Mouse (Mus musculus): Measurements from ENCODE around the gene Pard3. TPM values are rescaled to one million over a fixed set of nuclear protein-coding genes. Genes with fewer than 3 reads are reported as not detected.

Pard3 gene
- polyA plus RNA-seq, 1 experiment from 2014 or later = 33.8 TPM

- Histone ChIP-seq H3K9me3 (ENCODE audit: low read depth, low read length) (no peaks in the 10 kb centered on the region), H3K4me2 (no peak overlapping the region), H3K4me1 (ENCODE audit: insufficient read depth) (no peaks in the 10 kb centered on the region), H3K27ac (ENCODE audit: low read depth) (no peak overlapping the region), H3K27me3 (ENCODE audit: insufficient read depth, low read length) (no peaks in the 10 kb centered on the region), H3K9ac (no peak overlapping the region), H3K36me3 (ENCODE audit: insufficient read depth) (no peaks in the 10 kb centered on the region), H3K4me3 (ENCODE audit: low read depth, low read length) (no peak overlapping the region)
- TF ChIP-seq CTCF (IDR thresholded peaks at IDR 0.05; ENCODE audit: low read depth) = no peak
- no peak for DNase-seq
- WGBS = 92% methylated on average over 2 of the region's 2 CpGs
- no peak for ATAC-seq (ENCODE audit: insufficient read depth)
Observed at GRCm38 (mm10) chr8:127528315-127528714, 464.6 kb downstream of the Pard3 start.

- H3K4me3 ChIP-seq (ENCODE audit: low read depth, low read length) = no peak overlapping the region
- no peak overlapping the region for H3K9ac ChIP-seq
- H3K27me3 ChIP-seq (ENCODE audit: insufficient read depth, low read length) = no peaks in the 10 kb centered on the region
- H3K36me3 ChIP-seq (ENCODE audit: insufficient read depth) = no peaks in the 10 kb centered on the region
- H3K4me2 ChIP-seq = no peak overlapping the region
- WGBS = 75% methylated on average over 2 of the region's 2 CpGs
- H3K4me1 ChIP-seq (ENCODE audit: insufficient read depth) = no peaks in the 10 kb centered on the region
- no peak overlapping the region for H3K27ac ChIP-seq (ENCODE audit: low read depth)
- DNase-seq (no peak), ATAC-seq (ENCODE audit: insufficient read depth) (no peak)
- H3K9me3 ChIP-seq (ENCODE audit: low read depth, low read length) = no peaks in the 10 kb centered on the region
- TF ChIP-seq CTCF (IDR thresholded peaks at IDR 0.05; ENCODE audit: low read depth) = no peak
Observed at GRCm38 (mm10) chr8:127529746-127530145, 466.1 kb downstream of the Pard3 start.

GRCm38 (mm10) chr8:127531866-127532265, 468.2 kb downstream of the Pard3 start:
- ATAC-seq (ENCODE audit: insufficient read depth) (no peak), DNase-seq (no peak)
- Histone ChIP-seq H3K4me3 (ENCODE audit: low read depth, low read length) (no peak overlapping the region), H3K9ac (no peak overlapping the region), H3K4me2 (no peak overlapping the region), H3K4me1 (ENCODE audit: insufficient read depth) (no peaks in the 10 kb centered on the region), H3K27me3 (ENCODE audit: insufficient read depth, low read length) (no peaks in the 10 kb centered on the region), H3K27ac (ENCODE audit: low read depth) (no peak overlapping the region), H3K36me3 (ENCODE audit: insufficient read depth) (no peaks in the 10 kb centered on the region), H3K9me3 (ENCODE audit: low read depth, low read length) (no peaks in the 10 kb centered on the region)
- 68% methylated on average over 3 of the region's 3 CpGs for WGBS
- TF ChIP-seq CTCF (IDR thresholded peaks at IDR 0.05; ENCODE audit: low read depth) = no peak

- Histone ChIP-seq H3K27ac (ENCODE audit: low read depth) (no peak overlapping the region), H3K9ac (no peak overlapping the region), H3K9me3 (ENCODE audit: low read depth, low read length) (no peaks in the 10 kb centered on the region), H3K36me3 (ENCODE audit: insufficient read depth) (no peaks in the 10 kb centered on the region), H3K4me3 (ENCODE audit: low read depth, low read length) (no peak overlapping the region), H3K4me1 (ENCODE audit: insufficient read depth) (no peaks in the 10 kb centered on the region), H3K4me2 (no peak overlapping the region), H3K27me3 (ENCODE audit: insufficient read depth, low read length) (no peaks in the 10 kb centered on the region)
- no peak for TF ChIP-seq CTCF (IDR thresholded peaks at IDR 0.05; ENCODE audit: low read depth)
- ATAC-seq (ENCODE audit: insufficient read depth) (peak; percentile 87; the same call in 1 of the 2 replicates), DNase-seq (peak; percentile 80)
- WGBS = 36% methylated on average over 3 of the region's 3 CpGs
Observed at GRCm38 (mm10) chr8:127534789-127535188, 471.1 kb downstream of the Pard3 start.

- H3K9ac ChIP-seq = no peak overlapping the region
- H3K4me2 ChIP-seq = no peak overlapping the region
- H3K27me3 ChIP-seq (ENCODE audit: insufficient read depth, low read length) = no peaks in the 10 kb centered on the region
- no peak for DNase-seq
- 71% methylated on average over 8 of the region's 8 CpGs for WGBS
- TF ChIP-seq CTCF (IDR thresholded peaks at IDR 0.05; ENCODE audit: low read depth) = no peak
- H3K4me1 ChIP-seq (ENCODE audit: insufficient read depth) = no peaks in the 10 kb centered on the region
- H3K4me3 ChIP-seq (ENCODE audit: low read depth, low read length) = no peak overlapping the region
- H3K36me3 ChIP-seq (ENCODE audit: insufficient read depth) = no peaks in the 10 kb centered on the region
- H3K9me3 ChIP-seq (ENCODE audit: low read depth, low read length) = no peaks in the 10 kb centered on the region
- peak overlapping the region; percentile 50; the same call in 1 of the 2 replicates for H3K27ac ChIP-seq (ENCODE audit: low read depth)
- ATAC-seq (ENCODE audit: insufficient read depth) = 0 out of 2 replicates have a peak, but pooled peaks have one; percentile 21
Observed at GRCm38 (mm10) chr8:127535192-127535845, 471.6 kb downstream of the Pard3 start.

GRCm38 (mm10) chr8:127535846-127536220, 472.1 kb downstream of the Pard3 start:
- no peak for TF ChIP-seq CTCF (IDR thresholded peaks at IDR 0.05; ENCODE audit: low read depth)
- Histone ChIP-seq H3K9me3 (ENCODE audit: low read depth, low read length) (no peaks in the 10 kb centered on the region), H3K27ac (ENCODE audit: low read depth) (no peak overlapping the region), H3K4me1 (ENCODE audit: insufficient read depth) (no peaks in the 10 kb centered on the region), H3K27me3 (ENCODE audit: insufficient read depth, low read length) (no peaks in the 10 kb centered on the region), H3K4me3 (ENCODE audit: low read depth, low read length) (no peak overlapping the region), H3K36me3 (ENCODE audit: insufficient read depth) (no peaks in the 10 kb centered on the region), H3K9ac (no peak overlapping the region), H3K4me2 (no peak overlapping the region)
- WGBS = 89% methylated on average over 1 of the region's 1 CpGs
- DNase-seq = no peak
- ATAC-seq (ENCODE audit: insufficient read depth) = no peak

- no peak for TF ChIP-seq CTCF (IDR thresholded peaks at IDR 0.05; ENCODE audit: low read depth)
- H3K9me3 ChIP-seq (ENCODE audit: low read depth, low read length) = no peaks in the 10 kb centered on the region
- 78% methylated on average over 3 of the region's 3 CpGs for WGBS
- no peak for ATAC-seq (ENCODE audit: insufficient read depth)
- DNase-seq = no peak
- H3K9ac ChIP-seq = no peak overlapping the region
- no peaks in the 10 kb centered on the region for H3K27me3 ChIP-seq (ENCODE audit: insufficient read depth, low read length)
- H3K4me3 ChIP-seq (ENCODE audit: low read depth, low read length) = no peak overlapping the region
- H3K4me2 ChIP-seq = no peak overlapping the region
- H3K27ac ChIP-seq (ENCODE audit: low read depth) = no peak overlapping the region
- no peaks in the 10 kb centered on the region for H3K36me3 ChIP-seq (ENCODE audit: insufficient read depth)
- H3K4me1 ChIP-seq (ENCODE audit: insufficient read depth) = no peaks in the 10 kb centered on the region
Observed at GRCm38 (mm10) chr8:127539803-127540202, 476.1 kb downstream of the Pard3 start.
